Mouse (Mus musculus) thymus, adult 2 months (tissue): Measurements from ENCODE around the gene Arhgef28. TPM values are rescaled to one million over a fixed set of nuclear protein-coding genes. Genes with fewer than 3 reads are reported as not detected.

Source experiments
- DNase-seq: peaks from one replicate; pipeline ENCODE4 v3.0.0; 2021
- H3K27ac ChIP-seq: fragments of 200-500 bp; 2 replicates; pipeline ENCODE4 v1.5.1; 2012; ENCODE audit warnings: low read length, control low read depth; ENCODE audit not compliant: control insufficient read depth, insufficient read depth
- H3K27me3 ChIP-seq: fragments of 200-500 bp; 2 replicates; pipeline ENCODE4 v1.6.1; 2012; ENCODE audit warnings: mild to moderate bottlenecking, low read length, moderate library complexity, mixed read lengths; ENCODE audit not compliant: control insufficient read depth, insufficient read depth
- H3K36me3 ChIP-seq: fragments of 200-500 bp; 2 replicates; pipeline ENCODE4 v1.6.1; 2012; ENCODE audit warnings: mild to moderate bottlenecking, low read length, moderate library complexity; ENCODE audit not compliant: control insufficient read depth, insufficient read depth
- H3K4me1 ChIP-seq: fragments of 200-500 bp; replicated peaks from 2 replicates; pipeline ENCODE4 v1.6.1; 2012; ENCODE audit warnings: low read length; ENCODE audit not compliant: control insufficient read depth, insufficient read depth
- H3K4me3 ChIP-seq: fragments of 200-500 bp; 2 replicates; pipeline ENCODE4 v1.5.1; 2012; ENCODE audit warnings: mild to moderate bottlenecking, low read length, control low read depth, moderate library complexity; ENCODE audit not compliant: control insufficient read depth, insufficient read depth
- CTCF ChIP-seq: fragments of 200-500 bp; IDR thresholded peaks from 2 replicates; pipeline ENCODE4 v1.5.1; 2012; ENCODE audit warnings: mild to moderate bottlenecking, control low read depth, low read length, moderate library complexity, borderline replicate concordance; ENCODE audit not compliant: control insufficient read depth, poor library complexity, insufficient read depth; ENCODE audit errors: extremely low read depth
- POLR2A ChIP-seq: fragments of 200-500 bp; IDR thresholded peaks from 2 replicates; pipeline ENCODE4 v1.6.1; 2012; ENCODE audit warnings: mild to moderate bottlenecking, low read length, control low read depth, moderate library complexity; ENCODE audit not compliant: control insufficient read depth, poor library complexity, insufficient read depth; ENCODE audit errors: extremely low read depth
- WGBS: fragments of 180-500 bp; shearing (Covaris S2); methylation state at CpG from one replicate; pipeline ENCODE4 v1.1.7; 2018; 5-methylcytosine and 5-hydroxymethylcytosine counted together
- polyA plus RNA-seq: library from polyadenylated mRNA; depleted of rRNA; stranded (reverse); fragments of >200 nt; gene quantifications from 2 replicates; pipeline ENCODE4 v1.2.3, GENCODE M21; 2012

The Arhgef28 gene
- polyA plus RNA-seq, 1 experiment = 2.0 TPM

- H3K4me3 ChIP-seq = peak overlapping the region; percentile 35
- WGBS = 29% methylated on average over 5 of the region's 5 CpGs
- 0 out of 2 replicates have a peak, but pooled peaks cover 4% of the 10 kb centered on the region for H3K4me1 ChIP-seq
- H3K27ac ChIP-seq = no peak overlapping the region
- H3K36me3 ChIP-seq = no peaks in the 10 kb centered on the region
- DNase-seq = no peak
- no peaks in the 10 kb centered on the region for H3K27me3 ChIP-seq
- TF ChIP-seq CTCF = no peak
- TF ChIP-seq POLR2A = no peak
Observed at GRCm38 (mm10) chr13:98031642-98031960, 174.6 kb downstream of the Arhgef28 start.

GRCm38 (mm10) chr13:98030959-98031641 lies 175.1 kb downstream of the Arhgef28 start:
- peak overlapping the region; percentile 35 for H3K4me3 ChIP-seq
- TF ChIP-seq POLR2A = no peak
- no peak for TF ChIP-seq CTCF
- no peaks in the 10 kb centered on the region for H3K27me3 ChIP-seq
- H3K27ac ChIP-seq = no peak overlapping the region
- 19% methylated on average over 16 of the region's 16 CpGs for WGBS
- 0 out of 2 replicates have a peak, but pooled peaks cover 4% of the 10 kb centered on the region for H3K4me1 ChIP-seq
- no peaks in the 10 kb centered on the region for H3K36me3 ChIP-seq
- peak; percentile 80 for DNase-seq

GRCm38 (mm10) chr13:98030041-98030440 lies 176.2 kb downstream of the Arhgef28 start:
- H3K27me3 ChIP-seq = no peaks in the 10 kb centered on the region
- no peak for DNase-seq

GRCm38 (mm10) chr13:98028711-98029250 lies 177.5 kb downstream of the Arhgef28 start:
- Histone ChIP-seq H3K4me3 (no peak overlapping the region), H3K27me3 (no peaks in the 10 kb centered on the region), H3K27ac (no peak overlapping the region), H3K4me1 (0 out of 2 replicates have a peak, but pooled peaks cover 4% of the 10 kb centered on the region), H3K36me3 (no peaks in the 10 kb centered on the region)
- WGBS = 89% methylated on average over 6 of the region's 6 CpGs
- DNase-seq = no peak
- no peak for TF ChIP-seq POLR2A
- TF ChIP-seq CTCF = no peak

More at GRCm38 (mm10) chr13:98030041-98030440, 176.2 kb downstream of the Arhgef28 start:
- Histone ChIP-seq H3K4me1 (0 out of 2 replicates have a peak, but pooled peaks cover 4% of the 10 kb centered on the region), H3K36me3 (no peaks in the 10 kb centered on the region), H3K4me3 (no peak overlapping the region), H3K27ac (no peak overlapping the region)
- TF ChIP-seq CTCF = no peak
- TF ChIP-seq POLR2A = no peak
- 73% methylated on average over 5 of the region's 5 CpGs for WGBS

GRCm38 (mm10) chr13:98027641-98028204 lies 178.5 kb downstream of the Arhgef28 start:
- WGBS = 22% methylated on average over 12 of the region's 12 CpGs
- Histone ChIP-seq H3K27ac (no peak overlapping the region), H3K4me1 (0 out of 2 replicates have a peak, but pooled peaks cover 4% of the 10 kb centered on the region), H3K27me3 (no peaks in the 10 kb centered on the region), H3K4me3 (no peak overlapping the region), H3K36me3 (no peaks in the 10 kb centered on the region)
- TF ChIP-seq CTCF = no peak
- no peak for TF ChIP-seq POLR2A
- DNase-seq = no peak

GRCm38 (mm10) chr13:98027122-98027521 lies 179.1 kb downstream of the Arhgef28 start:
- WGBS = 60% methylated on average over 5 of the region's 5 CpGs
- Histone ChIP-seq H3K36me3 (no peaks in the 10 kb centered on the region), H3K27ac (no peak overlapping the region), H3K27me3 (no peaks in the 10 kb centered on the region), H3K4me3 (no peak overlapping the region), H3K4me1 (0 out of 2 replicates have a peak, but pooled peaks cover 4% of the 10 kb centered on the region)
- TF ChIP-seq POLR2A (no peak), CTCF (no peak)
- no peak for DNase-seq
